Mouse (Mus musculus): ENCODE measurements around the gene Inha. TPM values are rescaled to one million over a fixed set of nuclear protein-coding genes. Genes with fewer than 3 reads are reported as not detected.

Inha gene
- polyA plus RNA-seq, 1 experiment: 23.9 TPM

DNA sequence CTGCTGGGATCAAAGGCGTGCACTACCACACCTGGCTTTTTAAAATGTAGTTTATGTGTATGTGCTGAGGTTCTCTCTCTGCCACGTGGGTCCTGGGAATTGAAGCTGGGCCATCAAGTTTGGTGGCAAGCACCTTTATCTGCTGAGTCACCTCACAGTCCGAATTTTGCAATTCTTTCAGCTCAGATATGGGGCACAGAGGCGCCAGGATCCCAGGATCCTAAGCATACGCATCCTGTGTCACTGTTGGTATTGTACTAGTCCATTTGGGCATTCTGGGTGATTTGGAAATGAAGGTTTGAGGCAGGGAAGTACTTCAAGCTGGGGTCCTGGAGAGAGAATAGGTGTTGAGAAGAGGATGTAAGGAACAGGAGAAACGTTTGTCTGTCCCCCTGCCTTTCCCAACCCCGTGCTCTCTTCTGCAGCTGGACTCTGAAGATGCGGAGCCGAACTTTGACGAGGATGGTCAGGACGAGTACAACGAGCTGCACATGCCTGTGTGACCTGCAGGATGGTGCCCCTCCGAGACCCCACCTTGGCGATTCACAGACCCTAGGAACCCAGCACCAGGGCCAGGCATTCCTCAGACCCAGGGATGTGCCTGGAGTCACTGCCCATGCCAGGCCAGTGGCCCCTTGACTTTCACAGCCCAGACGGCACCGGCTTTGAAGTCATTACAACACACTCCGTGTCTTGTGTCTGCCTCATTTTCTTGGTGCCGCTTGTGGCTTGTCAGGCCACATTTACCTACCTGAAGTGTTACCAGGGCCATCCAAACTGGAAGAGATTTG lies 51.7 kb downstream of the Inha start:
- DNase-seq (ENCODE audit: low spot score): no peak

DNA sequence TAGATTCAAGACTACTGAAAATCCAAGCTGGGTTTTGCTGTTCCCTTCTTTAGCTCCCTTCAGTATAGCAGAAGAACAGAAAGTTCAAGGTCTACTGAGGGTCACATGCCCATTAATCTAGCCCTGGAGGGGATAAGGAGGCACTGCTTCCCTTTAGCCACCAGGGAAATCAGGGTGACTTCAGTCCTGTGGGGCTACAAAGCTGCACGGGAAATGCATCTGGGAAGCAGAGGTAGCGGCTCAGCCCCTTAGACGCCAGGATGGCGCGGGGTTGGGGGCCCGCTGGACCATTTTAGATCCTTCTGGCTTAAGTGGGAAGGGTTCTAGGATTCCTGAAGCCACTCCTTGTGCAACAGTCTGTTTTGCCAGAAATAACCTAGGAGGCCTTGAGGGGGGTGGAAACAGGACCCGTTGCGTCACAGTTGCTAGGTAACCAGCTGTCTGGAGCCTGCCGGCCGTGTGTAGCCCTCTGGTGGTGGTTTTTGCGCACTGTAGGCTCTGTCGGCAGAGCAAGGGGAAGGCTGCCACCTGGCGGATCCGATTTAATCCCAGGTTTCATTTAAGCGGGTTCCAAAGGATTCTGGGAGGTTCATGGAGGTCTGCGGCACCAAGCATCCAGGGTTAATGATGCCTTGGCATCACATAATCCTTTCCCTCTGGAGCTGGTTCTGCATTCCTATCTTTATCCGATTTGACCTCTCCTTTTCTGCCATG lies 52.5 kb downstream of the Inha start:
- DNase-seq (ENCODE audit: low spot score): peak; percentile 70

Other genes starting within 250 kb of the Inha start
- gene Ptprn, start 242.6 kb upstream of the Inha start, polyA plus RNA-seq (2012; rRNA removed): 0.40 and 0.65 TPM in 2 replicates
- 0.31 and 0.52 TPM in 2 replicates for gene Resp18, start 228.7 kb upstream of the Inha start, polyA plus RNA-seq (2012; rRNA removed)
- 106 and 124 TPM in 2 replicates for gene Dnpep, start 189.1 kb upstream of the Inha start, polyA plus RNA-seq (2012; rRNA removed)
- 1,825 and 2,682 TPM in 2 replicates for gene Des, start 146.7 kb upstream of the Inha start, polyA plus RNA-seq (2012; rRNA removed)
- 91.1 and 102 TPM in 2 replicates for gene Speg, start 131.8 kb upstream of the Inha start, polyA plus RNA-seq (2012; rRNA removed)
- gene Gmppa, start 71.1 kb upstream of the Inha start, polyA plus RNA-seq (2012; rRNA removed): 140 and 188 TPM in 2 replicates
- 0.03 and 0.06 TPM in 2 replicates for gene Asic4, start 56.6 kb upstream of the Inha start, polyA plus RNA-seq (2012; rRNA removed)
- 65.0 and 69.4 TPM in 2 replicates for gene Chpf, start 27.8 kb upstream of the Inha start, polyA plus RNA-seq (2012; rRNA removed)
- 1.1 and 1.6 TPM in 2 replicates for gene Tmem198, start 27.5 kb upstream of the Inha start, polyA plus RNA-seq (2012; rRNA removed)
- 30.0 and 30.7 TPM in 2 replicates for gene Obsl1, start 625 bp upstream of the Inha start, polyA plus RNA-seq (2012; rRNA removed)
- gene Stk11ip, start 14.5 kb downstream of the Inha start, polyA plus RNA-seq (2012; rRNA removed): 19.0 and 19.7 TPM in 2 replicates
- gene Slc4a3, start 39.2 kb downstream of the Inha start, polyA plus RNA-seq (2012; rRNA removed): 31.5 and 33.4 TPM in 2 replicates